Mouse (Mus musculus): ENCODE data around the gene Olfr374. TPM values are rescaled to one million over a fixed set of nuclear protein-coding genes. Genes with fewer than 3 reads are reported as not detected.
A peak's percentile ranks its signal among the peaks of the same experiment; 100 is the strongest.

The Olfr374 gene
- polyA plus RNA-seq, 1 experiment from 2014 or later: 0.13 TPM

GRCm38 (mm10) chr8:72133507-72133906 is 26.7 kb downstream of the Olfr374 start:
- Histone ChIP-seq H3K4me2 (ENCODE audit: low read depth, low read length) (no peak overlapping the region), H3K36me3 (ENCODE audit: control insufficient read depth, insufficient read depth, low read length) (no peaks in the 10 kb centered on the region), H3K4me3 (ENCODE audit: low read length) (no peak overlapping the region), H3K4me1 (ENCODE audit: control insufficient read depth, insufficient read depth, low read length) (peaks cover 21% of the 10 kb centered on the region), H3K27me3 (replicated peaks; ENCODE audit: control insufficient read depth, insufficient read depth, low read length) (no peaks in the 10 kb centered on the region), H3K9me3 (ENCODE audit: control insufficient read depth, low read length) (no peaks in the 10 kb centered on the region), H3K27ac (ENCODE audit: low read length) (no peak overlapping the region), H3K9ac (ENCODE audit: low read depth, low read length) (no peak overlapping the region)
- no peak for ATAC-seq
- WGBS: 50% methylated on average over 1 of the region's 1 CpGs

- H3K4me2 ChIP-seq (ENCODE audit: low read depth, low read length): peak within 1 kb of the TSS; percentile 75
- peak within 1 kb of the TSS; percentile 99 for H3K9ac ChIP-seq (ENCODE audit: low read depth, low read length)
- H3K27ac ChIP-seq (ENCODE audit: low read length): peak within 1 kb of the TSS; percentile 100
- ATAC-seq: peak; percentile 83
- H3K4me3 ChIP-seq (ENCODE audit: low read length): peak within 1 kb of the TSS; percentile 88
- H3K36me3 ChIP-seq (ENCODE audit: control insufficient read depth, insufficient read depth, low read length): peaks cover 4% of the 10 kb centered on the region; the same call in 1 of the 2 replicates
- peaks cover 21% of the 10 kb centered on the region for H3K4me1 ChIP-seq (ENCODE audit: control insufficient read depth, insufficient read depth, low read length)
- under 1% methylated on average over 42 of the region's 49 CpGs for WGBS
- no peaks in the 10 kb centered on the region for H3K27me3 ChIP-seq (replicated peaks; ENCODE audit: control insufficient read depth, insufficient read depth, low read length)
- no peaks in the 10 kb centered on the region for H3K9me3 ChIP-seq (ENCODE audit: control insufficient read depth, low read length)
These were observed 28.1 kb downstream of the Olfr374 start, which contains the start of gene Tpm4 for GRCm38 (mm10) chr8:72134756-72135445. Gene Tpm4, plus strand, starts transcription at chr8:72134975.

- Histone ChIP-seq H3K4me1 (ENCODE audit: control insufficient read depth, insufficient read depth, low read length) (peaks cover 21% of the 10 kb centered on the region), H3K27me3 (replicated peaks; ENCODE audit: control insufficient read depth, insufficient read depth, low read length) (no peaks in the 10 kb centered on the region), H3K4me2 (ENCODE audit: low read depth, low read length) (peak overlapping the region; percentile 75), H3K36me3 (ENCODE audit: control insufficient read depth, insufficient read depth, low read length) (peaks cover 7% of the 10 kb centered on the region; the same call in 1 of the 2 replicates), H3K4me3 (ENCODE audit: low read length) (peak overlapping the region; percentile 88), H3K9me3 (ENCODE audit: control insufficient read depth, low read length) (no peaks in the 10 kb centered on the region), H3K9ac (ENCODE audit: low read depth, low read length) (peak overlapping the region; percentile 99), H3K27ac (ENCODE audit: low read length) (peak overlapping the region; percentile 100)
- WGBS: under 1% methylated on average over 62 of the region's 62 CpGs
- ATAC-seq: peak; percentile 70
These were observed 28.8 kb downstream of the Olfr374 start for GRCm38 (mm10) chr8:72135446-72136301.

- ATAC-seq: peak; percentile 57
- no peaks in the 10 kb centered on the region for H3K27me3 ChIP-seq (replicated peaks; ENCODE audit: control insufficient read depth, insufficient read depth, low read length)
- peak overlapping the region; percentile 88 for H3K4me3 ChIP-seq (ENCODE audit: low read length)
- peak overlapping the region; percentile 100 for H3K27ac ChIP-seq (ENCODE audit: low read length)
- H3K4me2 ChIP-seq (ENCODE audit: low read depth, low read length): peak overlapping the region; percentile 75
- H3K36me3 ChIP-seq (ENCODE audit: control insufficient read depth, insufficient read depth, low read length): peaks cover 10% of the 10 kb centered on the region; the same call in 1 of the 2 replicates
- H3K9me3 ChIP-seq (ENCODE audit: control insufficient read depth, low read length): no peaks in the 10 kb centered on the region
- peak overlapping the region; percentile 99 for H3K9ac ChIP-seq (ENCODE audit: low read depth, low read length)
- peaks cover 21% of the 10 kb centered on the region for H3K4me1 ChIP-seq (ENCODE audit: control insufficient read depth, insufficient read depth, low read length)
- under 1% methylated on average over 18 of the region's 18 CpGs for WGBS
These were observed 29.6 kb downstream of the Olfr374 start for GRCm38 (mm10) chr8:72136302-72136978.

GRCm38 (mm10) chr8:72137431-72137830 is 30.6 kb downstream of the Olfr374 start:
- peaks cover 21% of the 10 kb centered on the region for H3K4me1 ChIP-seq (ENCODE audit: control insufficient read depth, insufficient read depth, low read length)
- ATAC-seq: no peak
- H3K4me3 ChIP-seq (ENCODE audit: low read length): peak overlapping the region; percentile 88
- 78% methylated on average over 2 of the region's 2 CpGs for WGBS
- no peaks in the 10 kb centered on the region for H3K9me3 ChIP-seq (ENCODE audit: control insufficient read depth, low read length)
- H3K27ac ChIP-seq (ENCODE audit: low read length): no peak overlapping the region; the same call in 1 of the 2 replicates
- peak overlapping the region; percentile 75 for H3K4me2 ChIP-seq (ENCODE audit: low read depth, low read length)
- H3K27me3 ChIP-seq (replicated peaks; ENCODE audit: control insufficient read depth, insufficient read depth, low read length): no peaks in the 10 kb centered on the region
- H3K9ac ChIP-seq (ENCODE audit: low read depth, low read length): no peak overlapping the region
- H3K36me3 ChIP-seq (ENCODE audit: control insufficient read depth, insufficient read depth, low read length): peaks cover 16% of the 10 kb centered on the region

- ATAC-seq: no peak
- H3K27ac ChIP-seq (ENCODE audit: low read length): no peak overlapping the region
- H3K4me2 ChIP-seq (ENCODE audit: low read depth, low read length): no peak overlapping the region
- no peak overlapping the region for H3K9ac ChIP-seq (ENCODE audit: low read depth, low read length)
- WGBS: 93% methylated on average over 5 of the region's 5 CpGs
- H3K36me3 ChIP-seq (ENCODE audit: control insufficient read depth, insufficient read depth, low read length): peaks cover 24% of the 10 kb centered on the region
- H3K27me3 ChIP-seq (replicated peaks; ENCODE audit: control insufficient read depth, insufficient read depth, low read length): no peaks in the 10 kb centered on the region
- H3K4me1 ChIP-seq (ENCODE audit: control insufficient read depth, insufficient read depth, low read length): peaks cover 18% of the 10 kb centered on the region
- H3K9me3 ChIP-seq (ENCODE audit: control insufficient read depth, low read length): no peaks in the 10 kb centered on the region
- no peak overlapping the region for H3K4me3 ChIP-seq (ENCODE audit: low read length)
These were observed 31.6 kb downstream of the Olfr374 start for GRCm38 (mm10) chr8:72138456-72138855.

- Histone ChIP-seq H3K27ac (ENCODE audit: low read length) (no peak overlapping the region), H3K9me3 (ENCODE audit: control insufficient read depth, low read length) (no peaks in the 10 kb centered on the region)
- 91% methylated on average over 13 of the region's 13 CpGs for WGBS
These were observed 36.5 kb downstream of the Olfr374 start for GRCm38 (mm10) chr8:72143256-72143824.

GRCm38 (mm10) chr8:72144345-72144975 is 37.6 kb downstream of the Olfr374 start:
- 91% methylated on average over 5 of the region's 5 CpGs for WGBS
- Histone ChIP-seq H3K9me3 (ENCODE audit: control insufficient read depth, low read length) (no peaks in the 10 kb centered on the region), H3K4me3 (ENCODE audit: low read length) (no peak overlapping the region), H3K4me2 (ENCODE audit: low read depth, low read length) (no peak overlapping the region), H3K27me3 (replicated peaks; ENCODE audit: control insufficient read depth, insufficient read depth, low read length) (no peaks in the 10 kb centered on the region), H3K36me3 (ENCODE audit: control insufficient read depth, insufficient read depth, low read length) (peaks cover 57% of the 10 kb centered on the region), H3K9ac (ENCODE audit: low read depth, low read length) (no peak overlapping the region), H3K27ac (ENCODE audit: low read length) (no peak overlapping the region), H3K4me1 (ENCODE audit: control insufficient read depth, insufficient read depth, low read length) (peaks cover 15% of the 10 kb centered on the region)
- no peak for ATAC-seq

More at GRCm38 (mm10) chr8:72143256-72143824, 36.5 kb downstream of the Olfr374 start:
- Histone ChIP-seq H3K9ac (ENCODE audit: low read depth, low read length) (no peak overlapping the region), H3K4me3 (ENCODE audit: low read length) (no peak overlapping the region), H3K4me1 (ENCODE audit: control insufficient read depth, insufficient read depth, low read length) (peaks cover 15% of the 10 kb centered on the region), H3K4me2 (ENCODE audit: low read depth, low read length) (no peak overlapping the region), H3K36me3 (ENCODE audit: control insufficient read depth, insufficient read depth, low read length) (peaks cover 57% of the 10 kb centered on the region), H3K27me3 (replicated peaks; ENCODE audit: control insufficient read depth, insufficient read depth, low read length) (no peaks in the 10 kb centered on the region)
- no peak for ATAC-seq

All from intestine, embryonic 16.5 days (tissue).